Mouse (Mus musculus): ENCODE results near the gene Macrod2.

Gene Macrod2

DNA sequence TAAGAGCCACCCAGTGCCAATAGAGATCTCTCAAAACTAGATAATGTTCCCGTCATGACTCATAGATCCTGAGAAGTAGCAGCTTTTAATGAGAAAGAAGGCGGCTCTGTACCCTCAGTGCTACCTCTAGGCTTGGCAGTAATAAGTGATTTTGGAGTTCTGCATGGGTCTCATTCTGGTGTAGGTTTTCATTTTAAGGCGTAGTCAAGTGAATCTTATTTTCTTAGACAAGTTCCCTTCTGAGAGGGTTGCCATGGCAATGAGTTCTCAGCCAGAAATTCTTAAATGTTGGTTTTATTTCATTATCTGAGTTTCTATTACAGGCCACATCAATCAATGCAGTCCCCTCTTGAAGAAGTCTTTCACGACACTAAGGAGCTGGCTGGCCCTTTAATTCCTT, 1127.0 kb downstream of the Macrod2 start:
- no peak for DNase-seq

DNA sequence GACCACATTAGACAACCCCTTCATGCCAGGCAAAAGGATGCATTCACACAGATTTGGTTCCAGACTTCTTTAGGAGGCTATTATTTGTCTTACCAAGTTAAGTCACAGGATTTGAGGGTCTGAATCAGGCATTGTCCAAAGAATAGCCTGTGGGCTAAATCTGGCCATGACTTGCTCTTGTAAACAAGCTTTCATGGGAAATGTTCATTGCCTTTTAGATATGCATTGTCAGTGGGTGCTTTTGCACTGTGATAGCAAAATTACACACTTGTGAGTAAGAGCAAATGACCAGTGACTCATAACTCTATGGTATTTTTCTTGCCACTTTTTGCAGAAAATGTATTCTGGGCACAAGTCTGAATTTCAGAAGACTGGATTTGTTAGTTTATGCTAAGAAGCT, 1150.8 kb downstream of the Macrod2 start:
- no peak for DNase-seq

DNA sequence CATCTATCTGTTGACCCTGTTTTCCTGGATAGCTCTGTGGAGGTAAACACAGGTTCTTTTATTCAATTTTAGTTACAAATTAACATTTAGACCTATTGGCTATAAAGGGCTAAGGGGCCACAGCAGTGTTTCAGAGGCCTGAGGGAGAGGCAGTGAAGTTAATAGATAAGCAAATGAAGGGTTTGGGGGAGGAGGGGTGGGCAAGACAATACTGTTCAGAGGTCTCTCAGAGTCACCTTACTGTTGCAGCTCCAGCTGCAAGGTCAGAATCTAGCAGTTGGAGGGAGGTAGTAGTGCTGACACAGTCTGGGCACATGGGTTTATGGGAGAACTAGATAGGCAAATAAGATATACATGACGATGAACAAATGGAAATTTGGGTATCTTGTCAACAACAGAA, 1156.6 kb downstream of the Macrod2 start:
- DNase-seq = no peak

GRCm38 (mm10) chr2:141556747-141557146, 1161.6 kb downstream of the Macrod2 start:
- DNase-seq = no peak

DNA sequence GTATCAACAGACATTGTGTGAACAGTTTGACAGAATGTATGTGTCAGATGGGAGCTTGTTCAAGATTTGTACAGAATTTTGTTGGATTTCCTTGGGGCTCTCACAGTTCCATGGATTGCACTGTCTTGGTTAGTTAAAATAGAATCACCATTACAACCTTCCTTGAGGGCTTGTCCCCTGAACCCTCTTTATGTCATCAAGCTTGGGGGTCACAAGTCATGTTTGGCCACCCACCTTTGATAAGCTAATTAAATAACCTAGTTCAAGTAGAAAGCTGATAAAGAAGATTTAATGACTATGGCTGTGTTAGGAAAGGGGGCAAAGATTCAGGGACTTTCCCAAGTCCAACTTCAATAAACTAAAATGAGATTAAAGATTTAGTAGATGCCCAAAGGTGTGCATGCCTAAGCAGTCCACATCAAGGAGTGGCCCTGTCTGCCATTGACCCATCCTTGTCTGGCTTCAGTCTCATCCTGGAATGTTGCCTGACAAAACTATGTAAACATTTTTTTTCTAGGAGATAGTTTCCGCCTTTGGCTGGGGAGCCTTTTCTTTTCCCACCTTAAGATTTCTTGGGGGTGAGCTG, 1163.2 kb downstream of the Macrod2 start:
- no peak for DNase-seq

DNA sequence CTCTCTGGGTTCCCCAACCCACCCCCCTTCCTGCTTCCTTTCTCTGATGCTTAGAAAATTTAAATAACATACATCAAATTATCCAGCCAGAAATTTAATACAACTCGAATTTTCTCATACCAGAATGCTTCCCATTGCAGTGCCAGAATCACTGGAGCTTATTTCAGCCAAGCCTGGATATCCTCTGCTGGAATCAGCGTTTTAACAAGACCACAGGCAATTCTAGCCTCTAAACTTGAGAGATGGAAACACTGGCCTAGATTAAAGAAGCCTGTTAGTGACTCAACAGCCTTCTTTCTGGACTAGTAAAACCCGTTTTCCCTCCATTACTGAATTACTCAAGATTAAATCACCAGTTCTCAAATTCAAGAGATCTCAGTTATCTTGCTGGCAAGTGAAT, 1170.9 kb downstream of the Macrod2 start:
- DNase-seq = no peak

DNA sequence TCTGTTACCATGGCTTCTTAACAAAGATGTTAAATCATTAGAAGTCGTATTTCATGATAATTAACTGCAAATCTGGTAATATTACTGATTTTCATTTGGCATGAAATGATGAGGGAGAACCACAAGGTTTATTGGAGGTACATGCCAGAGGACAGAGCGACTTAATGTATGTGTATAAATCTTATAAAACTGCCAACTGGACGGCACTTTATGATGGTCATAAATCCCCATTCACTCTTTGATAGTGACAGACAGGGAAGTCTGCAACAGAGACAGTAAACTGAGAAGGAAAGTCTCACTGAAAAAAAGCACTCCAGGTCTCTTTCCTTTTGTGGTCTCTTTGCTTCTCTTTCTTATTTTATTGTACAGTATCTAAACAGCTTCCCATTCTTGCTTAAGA, 1176.3 kb downstream of the Macrod2 start:
- no peak for DNase-seq

DNA sequence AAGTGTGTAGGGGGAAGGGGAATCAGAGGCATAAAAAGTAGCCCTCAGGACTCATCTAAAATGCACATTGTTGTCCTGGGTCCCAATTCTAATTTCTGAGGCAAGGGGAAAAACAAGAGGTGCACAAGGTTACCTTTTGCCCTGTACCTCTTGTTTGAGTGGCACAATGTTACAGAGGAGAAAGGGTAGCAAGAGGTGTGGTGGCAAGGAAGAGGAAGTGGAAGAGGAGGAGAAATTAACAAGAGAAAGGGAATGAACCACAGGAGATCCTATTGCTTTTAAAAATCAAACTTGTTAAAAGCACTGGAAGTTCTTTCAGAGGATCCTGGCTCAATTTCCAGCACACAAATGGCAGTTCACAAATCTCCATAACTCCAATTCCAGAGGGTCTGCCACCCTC, 1183.1 kb downstream of the Macrod2 start:
- no peak for DNase-seq

DNA sequence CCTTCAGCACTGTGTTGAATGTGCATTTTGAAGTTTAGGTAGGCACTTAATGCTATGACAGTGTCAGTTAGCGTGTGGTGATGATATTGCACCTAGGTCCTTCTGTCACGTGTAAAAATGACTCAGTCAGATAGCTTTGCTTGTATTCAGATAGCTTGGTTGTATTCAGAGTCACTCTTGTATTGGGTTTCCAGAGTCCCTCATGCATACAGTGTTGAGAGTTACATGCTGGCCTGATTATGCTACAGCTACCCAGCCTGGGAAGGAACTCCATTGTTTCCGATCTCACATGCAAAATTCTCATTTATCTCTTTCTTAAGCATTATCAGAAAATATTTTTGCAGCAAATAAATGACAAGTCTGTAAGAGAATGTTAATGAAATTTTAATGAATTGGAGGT, 1187.3 kb downstream of the Macrod2 start:
- DNase-seq = no peak

DNA sequence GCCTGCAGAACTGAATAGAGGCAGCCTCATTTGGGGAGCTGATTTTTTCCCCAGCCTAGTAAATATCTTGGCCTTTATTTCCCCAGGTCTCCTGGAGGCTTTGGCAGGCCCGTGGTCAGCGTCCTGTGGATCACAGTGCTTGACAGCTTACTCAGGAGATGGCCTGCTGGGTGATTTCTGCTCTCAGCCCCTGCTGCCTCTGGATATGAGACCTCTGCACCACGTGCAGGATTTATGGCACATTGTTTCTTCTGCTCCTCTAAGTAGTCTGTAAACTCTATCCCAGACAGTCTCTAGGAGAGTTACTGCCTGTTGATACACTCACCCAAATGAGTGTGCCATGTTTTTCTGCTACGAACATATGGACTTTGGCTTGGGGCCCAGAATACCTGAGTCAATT, 1187.8 kb downstream of the Macrod2 start:
- no peak for DNase-seq

DNA sequence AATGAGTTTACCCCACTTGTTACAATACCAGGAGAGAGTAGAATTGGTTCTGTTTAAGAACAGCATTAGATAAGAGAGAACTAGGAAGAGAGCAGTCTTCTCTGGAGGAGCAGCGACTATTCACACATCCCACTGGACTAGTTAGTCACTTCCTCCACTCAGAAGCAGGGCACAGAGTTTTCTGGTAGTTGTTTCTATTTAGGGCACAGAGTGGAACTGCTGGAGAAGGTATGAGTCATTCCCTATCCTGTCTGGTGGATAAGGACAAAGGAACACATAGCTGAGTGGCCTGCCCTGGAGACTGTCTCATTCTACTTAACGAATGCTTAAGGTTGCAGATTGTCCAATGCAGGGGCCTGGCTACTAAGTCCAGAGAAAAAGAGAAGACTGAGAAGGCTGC, 1192.2 kb downstream of the Macrod2 start:
- no peak for DNase-seq

DNA sequence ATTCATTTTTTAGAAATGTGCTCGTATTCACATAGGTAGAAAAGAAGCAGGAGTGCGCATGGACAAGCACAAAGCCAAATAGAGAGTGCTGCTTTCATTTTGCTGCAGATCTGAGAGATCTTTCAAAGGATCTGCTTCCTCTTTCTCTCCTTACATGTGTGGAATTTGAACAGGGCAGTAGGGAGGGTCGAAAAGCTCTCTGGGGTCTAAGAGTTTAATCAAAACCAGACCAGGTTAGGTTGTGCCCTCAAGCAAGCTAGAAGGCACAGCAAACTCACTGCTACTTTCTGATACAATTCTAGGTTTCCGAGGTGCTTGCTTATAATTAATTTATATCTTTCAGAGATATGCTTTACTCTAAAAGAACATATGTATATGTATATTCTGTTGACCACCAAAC, 1196.2 kb downstream of the Macrod2 start:
- no peak for DNase-seq

- DNase-seq = no peak
These were observed 1199.7 kb downstream of the Macrod2 start for GRCm38 (mm10) chr2:141594811-141595210.

GRCm38 (mm10) chr2:141617721-141618120, 1222.6 kb downstream of the Macrod2 start:
- DNase-seq = no peak

- DNase-seq = no peak
These were observed 1223.1 kb downstream of the Macrod2 start for GRCm38 (mm10) chr2:141618257-141618656.

DNA sequence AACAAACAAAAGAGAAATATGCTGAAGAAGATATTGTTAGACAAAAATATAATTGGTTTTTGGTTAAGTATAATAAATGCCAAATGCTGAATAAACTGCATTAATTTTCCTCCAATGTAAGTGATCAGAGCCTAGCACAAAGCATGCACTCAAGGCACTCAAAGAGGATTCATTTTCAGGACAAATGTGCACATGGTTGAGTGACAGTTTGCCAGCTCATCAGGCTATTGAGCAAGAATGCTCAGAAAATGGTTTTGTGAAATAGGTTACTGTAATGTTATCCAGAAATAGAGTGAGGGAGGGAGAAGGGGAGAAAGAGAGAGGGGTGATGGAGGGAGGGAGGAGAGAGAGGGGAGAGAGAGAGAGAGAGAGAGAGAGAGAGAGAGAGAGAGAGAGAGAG, 1268.9 kb downstream of the Macrod2 start:
- DNase-seq = no peak

GRCm38 (mm10) chr2:141672814-141673213, 1277.7 kb downstream of the Macrod2 start:
- no peak for DNase-seq

DNA sequence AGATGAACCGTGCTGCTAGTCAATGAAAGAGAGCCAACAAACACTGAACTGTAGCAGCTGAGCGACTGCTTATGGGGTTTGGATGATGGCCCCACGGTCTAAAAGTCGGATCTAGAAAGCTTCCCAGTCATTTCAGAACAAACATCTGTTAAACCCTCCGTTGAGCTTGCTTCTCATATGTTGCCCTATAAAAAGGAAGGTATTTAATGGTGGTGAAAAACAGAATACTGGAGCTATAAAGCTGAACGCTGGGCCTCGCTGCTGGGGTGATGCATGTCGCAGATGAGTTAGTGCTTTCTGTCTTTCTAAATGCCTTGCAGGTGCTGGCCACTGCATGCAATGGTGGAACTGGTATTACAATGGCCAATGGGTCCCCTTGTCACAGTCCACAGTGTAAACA, 1278.3 kb downstream of the Macrod2 start:
- DNase-seq = no peak

- DNase-seq = no peak
These were observed 1302.4 kb downstream of the Macrod2 start for GRCm38 (mm10) chr2:141697541-141697940.

DNA sequence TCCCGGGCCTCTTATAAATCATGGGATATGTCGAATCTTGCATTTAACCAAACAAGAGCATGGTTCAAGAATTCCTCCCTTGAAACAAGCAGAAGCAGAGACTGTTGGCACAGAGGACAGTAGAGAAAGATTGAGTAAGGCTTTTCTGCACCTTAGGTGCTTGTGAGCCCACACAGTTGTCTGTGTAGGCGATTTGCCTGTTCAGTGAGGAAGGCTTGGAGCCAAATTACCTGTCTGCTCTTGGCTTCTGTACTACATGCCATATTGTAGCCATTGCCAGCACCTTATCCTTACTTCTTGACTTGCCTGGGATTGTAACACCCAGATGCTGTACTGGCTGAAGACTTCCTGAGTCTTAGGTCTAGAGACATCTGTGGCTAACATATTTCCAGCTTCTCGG, 1303.2 kb downstream of the Macrod2 start:
- DNase-seq = no peak

GRCm38 (mm10) chr2:141700759-141701452, 1305.8 kb downstream of the Macrod2 start:
- no peak for DNase-seq

GRCm38 (mm10) chr2:141711785-141712184, 1316.7 kb downstream of the Macrod2 start:
- DNase-seq = no peak

DNA sequence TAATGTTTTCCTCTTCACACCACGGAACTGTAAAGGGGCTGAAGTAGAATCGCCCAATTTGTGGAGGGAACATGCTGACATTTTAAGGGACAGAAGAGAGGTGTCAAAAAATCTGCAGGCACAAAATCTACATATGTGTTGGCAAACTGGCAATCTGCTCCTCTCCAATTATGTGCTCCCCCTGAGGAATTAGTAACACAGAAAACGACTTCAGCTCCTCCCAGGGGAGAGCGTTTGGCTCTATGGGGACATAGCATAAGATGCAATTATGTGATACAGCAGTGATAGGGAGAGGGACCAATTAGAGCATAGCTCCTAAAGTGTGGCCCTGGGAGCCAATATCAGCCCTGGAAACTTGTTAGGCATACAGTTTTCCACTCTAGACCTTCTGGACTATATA, 1317.2 kb downstream of the Macrod2 start:
- no peak for DNase-seq

DNA sequence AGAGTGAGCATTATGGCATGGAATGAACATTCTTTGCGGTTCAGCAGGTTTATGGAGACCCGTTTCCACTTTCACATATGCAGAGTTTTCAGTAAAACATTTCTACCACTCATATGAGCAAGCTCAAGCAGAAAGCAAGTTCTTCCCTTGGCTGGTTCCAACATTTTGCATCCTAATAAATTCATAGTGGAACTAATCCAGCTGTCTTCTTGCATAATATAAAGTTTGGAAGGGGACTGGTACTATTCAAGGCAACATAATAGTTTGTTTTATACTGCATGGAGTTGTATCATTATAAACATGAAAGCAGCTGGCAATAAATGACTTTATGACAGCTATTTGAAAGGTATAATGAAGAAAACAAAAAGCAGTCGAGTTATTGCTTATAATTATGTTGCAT, 1320.0 kb downstream of the Macrod2 start:
- no peak for DNase-seq

GRCm38 (mm10) chr2:141722531-141722930, 1327.4 kb downstream of the Macrod2 start:
- no peak for DNase-seq

Measured in B cell, adult 2 months (primary cell).